Mouse (Mus musculus) kidney, adult 18-20 months (tissue): ENCODE measurements around the gene Il4.
"Not testable (repeated sequence)": the region's sequence is repeated elsewhere in the genome, so short reads cannot be mapped to it uniquely, and the experiment has no call there.

Source experiments
- DNase-seq: peaks from one replicate; pipeline ENCODE4 v3.0.0; 2021

Il4 gene

GRCm38 (mm10) chr11:53557992-53558391 lies 60.5 kb downstream of the Il4 start:
- DNase-seq, result not testable (repeated sequence)

DNA sequence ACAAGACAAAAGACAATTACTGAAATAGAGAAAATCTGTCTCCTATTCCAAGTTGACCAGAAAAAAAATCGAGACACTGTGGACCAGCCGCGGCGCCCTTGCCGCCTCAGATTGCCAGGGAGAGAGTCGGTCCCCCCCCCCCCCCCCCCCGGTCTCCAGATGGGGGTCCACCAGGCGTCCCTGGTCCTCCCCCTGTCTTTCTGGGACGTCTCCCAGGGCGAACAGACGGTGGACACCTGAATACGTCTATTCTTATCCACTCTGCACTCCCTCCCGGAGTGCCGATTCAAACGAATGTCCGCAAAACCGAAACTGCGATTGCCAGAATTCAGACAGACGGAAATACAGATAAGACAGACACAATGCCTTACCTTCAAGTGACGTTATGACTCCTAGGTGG lies 61.9 kb downstream of the Il4 start:
- not testable (repeated sequence) for DNase-seq
